Mouse (Mus musculus) E14TG2a.4 (cell line): ENCODE measurements at regions not wholly inside any gene's neighbourhood (a gene's known extent, or its start where the extent isn't known, plus 50 kb on each side); places are given as distances from the start of the nearest gene placed in this dataset.

Experiments used
- H3K27me3 ChIP-seq: 2 replicates; pipeline ENCODE4 v1.6.1; 2014; ENCODE audit warnings: low read length, control low read depth; ENCODE audit not compliant: insufficient read depth
- H3K36me3 ChIP-seq: 2 replicates; pipeline ENCODE4 v1.6.1; 2014; ENCODE audit warnings: low read length, control low read depth; ENCODE audit not compliant: insufficient read depth
- H3K4me1 ChIP-seq: replicated peaks from 2 replicates; pipeline ENCODE4 v1.6.1; 2014; ENCODE audit warnings: low read depth, low read length, control low read depth
- H3K4me3 ChIP-seq: replicated peaks from 2 replicates; pipeline ENCODE4 v1.5.1; 2014; ENCODE audit warnings: mild to moderate bottlenecking, low read length
- H3K9me3 ChIP-seq: 2 replicates; pipeline ENCODE4 v1.6.1; 2014; ENCODE audit warnings: low read length, control low read depth
- CTCF ChIP-seq: conservative IDR thresholded peaks from 2 replicates; pipeline ENCODE4 v1.5.1; 2014; ENCODE audit warnings: low read length
- NANOG ChIP-seq: IDR thresholded peaks from 2 replicates; pipeline ENCODE4 v1.6.1; 2014; ENCODE audit warnings: borderline replicate concordance, low read length, mixed read lengths
- POU5F1 ChIP-seq: IDR thresholded peaks from 2 replicates; pipeline ENCODE4 v1.6.1; 2014; ENCODE audit warnings: low read length, borderline replicate concordance

DNA sequence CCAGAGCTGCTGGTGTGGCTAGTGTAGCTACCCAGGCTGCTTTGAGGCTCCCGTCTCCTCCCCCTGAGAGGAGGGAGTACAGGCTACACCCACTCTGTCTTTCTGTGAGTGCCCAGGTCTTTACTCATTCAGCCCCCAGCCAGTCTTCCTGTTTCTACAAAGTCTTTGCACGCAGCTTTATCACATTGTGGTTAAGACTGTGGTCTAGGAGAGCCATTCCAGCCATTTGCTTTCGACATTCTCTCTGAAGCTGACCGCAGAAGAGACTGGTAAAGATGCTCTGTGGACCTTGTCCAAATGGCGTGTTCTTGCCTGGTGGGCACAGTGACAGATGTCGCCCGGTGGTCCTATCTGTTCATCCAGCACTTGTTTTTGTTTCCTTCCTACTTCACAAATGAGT lies 62.0 kb downstream of the Tpra1 start:
- H3K4me3 ChIP-seq: no peak overlapping the region
- H3K36me3 ChIP-seq: no peaks in the 10 kb centered on the region
- TF ChIP-seq NANOG (no peak), POU5F1 (no peak), CTCF (no peak)
- H3K9me3 ChIP-seq: no peaks in the 10 kb centered on the region
- H3K4me1 ChIP-seq: peaks cover 45% of the 10 kb centered on the region
- peaks cover 4% of the 10 kb centered on the region for H3K27me3 ChIP-seq

DNA sequence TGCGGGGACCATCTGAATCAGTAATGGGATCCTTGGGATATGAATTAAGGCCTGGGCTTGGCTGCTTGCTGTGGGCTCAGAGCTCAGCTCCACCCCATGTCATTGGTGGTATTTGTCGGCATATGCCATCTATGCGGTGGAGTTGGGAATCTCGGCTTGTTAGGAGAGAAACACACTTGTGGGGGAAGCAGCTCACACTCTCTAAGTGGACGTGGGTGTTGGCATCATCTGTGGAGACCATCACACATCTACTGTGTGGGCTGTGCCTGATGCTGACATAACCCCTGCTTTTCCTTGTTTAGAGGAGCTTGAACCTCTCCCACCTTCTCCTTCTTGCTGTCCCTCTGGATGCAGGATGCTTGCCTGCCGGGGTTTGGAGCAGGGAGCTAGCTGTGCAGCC lies 62.9 kb downstream of the Tpra1 start:
- H3K36me3 ChIP-seq: no peaks in the 10 kb centered on the region
- peaks cover 42% of the 10 kb centered on the region for H3K4me1 ChIP-seq
- H3K27me3 ChIP-seq: peaks cover 4% of the 10 kb centered on the region
- TF ChIP-seq CTCF: no peak
- TF ChIP-seq NANOG: no peak
- no peak for TF ChIP-seq POU5F1
- no peak overlapping the region for H3K4me3 ChIP-seq
- no peaks in the 10 kb centered on the region for H3K9me3 ChIP-seq

DNA sequence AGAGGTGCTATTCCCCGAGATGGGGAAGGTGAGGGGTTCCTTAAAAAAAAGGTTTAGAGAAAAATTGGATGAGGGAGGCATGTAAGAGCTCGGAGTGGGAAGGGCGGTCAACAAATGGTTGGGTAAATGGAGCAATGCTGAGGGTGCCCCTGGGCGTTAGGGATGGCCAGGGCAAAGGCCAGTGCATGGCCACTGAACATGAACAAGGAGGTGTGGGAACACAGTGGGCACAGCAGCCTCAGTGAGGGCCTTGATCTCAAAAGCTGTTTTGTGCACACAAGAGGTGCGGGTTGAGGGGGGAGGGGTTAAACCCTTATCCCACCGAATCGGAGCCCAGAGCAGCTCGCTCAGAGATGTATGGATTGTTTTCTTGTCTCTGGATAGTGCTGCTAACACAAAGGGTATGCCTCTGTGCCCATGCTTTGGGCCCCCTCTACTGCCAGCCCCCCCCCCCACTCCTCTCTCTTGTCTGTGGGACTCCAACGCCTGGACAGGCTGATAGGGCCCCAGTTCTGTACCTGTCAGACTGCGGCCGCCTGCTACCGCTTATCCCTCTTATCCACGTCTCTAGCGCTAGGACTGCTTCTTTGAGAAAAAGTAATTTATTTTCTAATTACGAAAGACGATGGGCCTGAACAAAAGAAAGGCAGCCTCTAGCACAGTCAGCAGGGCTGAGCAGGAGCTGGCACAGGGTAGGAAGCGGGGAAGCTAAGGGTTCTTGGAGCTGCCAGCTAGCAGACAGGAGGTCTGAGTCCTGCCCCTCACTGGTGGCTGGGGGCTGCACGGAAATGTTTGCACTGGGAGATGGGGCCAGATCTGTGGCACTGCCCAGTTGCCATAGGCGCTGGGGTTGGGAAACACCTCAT lies 63.5 kb downstream of the Tpra1 start:
- Histone ChIP-seq H3K4me1 (peaks cover 39% of the 10 kb centered on the region), H3K27me3 (peaks cover 4% of the 10 kb centered on the region), H3K4me3 (no peak overlapping the region), H3K9me3 (no peaks in the 10 kb centered on the region), H3K36me3 (no peaks in the 10 kb centered on the region)
- TF ChIP-seq NANOG (no peak), CTCF (no peak), POU5F1 (no peak)

DNA sequence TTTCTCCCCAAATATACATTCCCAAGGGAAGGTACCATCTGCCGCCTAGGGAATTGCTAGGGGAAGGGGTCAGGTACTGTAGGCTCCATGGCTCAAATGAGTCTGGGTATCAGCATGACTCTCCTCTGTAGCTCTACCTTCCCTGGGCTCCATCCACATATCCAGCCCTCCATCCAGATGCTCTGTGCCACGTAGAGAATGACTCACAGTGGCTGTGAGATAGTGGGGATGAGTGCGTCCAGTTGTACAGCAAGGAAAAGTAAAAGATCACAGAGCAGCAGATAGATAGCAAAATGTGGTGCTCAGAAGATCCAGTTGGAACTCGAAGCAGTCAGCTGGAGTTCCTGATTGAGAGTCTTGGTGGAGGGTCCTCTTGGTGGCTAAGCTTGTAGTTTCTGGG lies 64.5 kb downstream of the Tpra1 start:
- no peaks in the 10 kb centered on the region for H3K9me3 ChIP-seq

DNA sequence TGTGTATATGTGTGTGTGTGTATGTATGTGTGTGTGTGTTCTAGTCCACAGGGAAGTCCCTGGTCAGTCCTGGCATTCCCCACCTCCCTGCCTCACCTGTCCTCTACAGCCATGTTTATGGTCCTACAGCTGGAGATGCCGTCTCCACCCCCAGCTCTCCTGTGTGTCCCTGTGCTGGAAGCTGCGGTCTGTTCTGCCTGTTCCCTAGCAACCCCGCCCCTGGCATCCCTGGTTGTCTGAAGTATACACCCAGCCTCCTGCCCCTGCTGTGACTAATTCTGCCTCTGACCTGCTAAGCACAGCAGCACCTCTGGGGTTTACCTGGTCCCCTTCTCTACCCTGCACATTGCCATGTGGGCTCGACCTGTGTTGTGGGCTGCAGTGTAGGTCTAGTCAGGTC lies 66.8 kb downstream of the Tpra1 start:
- TF ChIP-seq CTCF (no peak), NANOG (no peak), POU5F1 (no peak)
- Histone ChIP-seq H3K27me3 (peaks cover 9% of the 10 kb centered on the region), H3K4me1 (peaks cover 28% of the 10 kb centered on the region), H3K9me3 (no peaks in the 10 kb centered on the region), H3K4me3 (no peak overlapping the region), H3K36me3 (no peaks in the 10 kb centered on the region)

More for the DNA sequence above, 64.5 kb downstream of the Tpra1 start:
- Histone ChIP-seq H3K4me3 (no peak overlapping the region), H3K36me3 (no peaks in the 10 kb centered on the region), H3K4me1 (peaks cover 37% of the 10 kb centered on the region), H3K27me3 (peaks cover 4% of the 10 kb centered on the region)
- TF ChIP-seq POU5F1 (no peak), NANOG (no peak), CTCF (no peak)

DNA sequence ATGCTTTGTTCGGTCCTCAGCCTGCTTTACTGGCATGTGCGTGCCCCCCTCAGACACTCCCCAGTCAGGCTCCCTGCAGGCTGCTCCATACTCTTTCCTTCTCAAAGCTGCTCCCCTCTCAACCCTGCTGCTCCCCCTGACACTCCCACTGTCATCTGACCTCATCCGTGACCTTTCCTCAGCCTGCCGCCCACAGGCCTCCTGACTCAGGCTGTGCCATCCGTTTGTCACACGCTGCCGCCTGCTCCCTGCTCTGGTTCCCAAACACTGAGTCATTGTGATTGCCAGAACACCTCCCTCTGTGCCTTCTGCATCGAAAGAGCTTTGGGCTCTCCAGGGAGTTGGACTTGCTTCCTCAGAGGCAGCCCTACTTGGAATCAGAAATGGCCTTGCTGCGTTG lies 69.7 kb downstream of the Tpra1 start:
- peaks cover 27% of the 10 kb centered on the region for H3K4me1 ChIP-seq
- TF ChIP-seq NANOG (no peak), CTCF (no peak), POU5F1 (no peak)
- H3K27me3 ChIP-seq: peaks cover 23% of the 10 kb centered on the region
- 0 out of 2 replicates have a peak overlapping the region, but pooled peaks have one; percentile 20 for H3K4me3 ChIP-seq
- no peaks in the 10 kb centered on the region for H3K36me3 ChIP-seq
- no peaks in the 10 kb centered on the region for H3K9me3 ChIP-seq

DNA sequence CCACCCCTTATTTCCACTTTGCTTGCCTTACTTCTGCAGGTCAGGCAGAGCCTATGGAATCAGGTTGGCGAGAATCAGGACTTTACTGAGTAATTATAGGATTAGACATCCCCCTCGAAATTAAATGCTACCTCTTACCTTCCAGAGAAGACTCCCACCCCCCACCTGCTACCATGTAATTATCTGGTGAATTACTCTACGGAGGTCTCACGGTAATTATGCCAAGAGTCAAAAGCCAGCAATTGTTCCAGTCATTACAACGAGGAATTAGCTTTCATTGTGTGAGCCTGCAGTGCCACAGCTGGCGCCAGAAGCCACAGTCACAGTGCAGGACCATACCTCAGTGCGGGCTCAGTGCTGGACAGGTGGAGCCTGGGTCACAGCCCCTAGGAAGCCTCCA lies 72.4 kb downstream of the Tpra1 start:
- TF ChIP-seq NANOG (no peak), CTCF (no peak), POU5F1 (no peak)
- Histone ChIP-seq H3K36me3 (no peaks in the 10 kb centered on the region), H3K4me3 (no peak overlapping the region), H3K27me3 (peaks cover 28% of the 10 kb centered on the region), H3K9me3 (no peaks in the 10 kb centered on the region), H3K4me1 (peaks cover 35% of the 10 kb centered on the region)

DNA sequence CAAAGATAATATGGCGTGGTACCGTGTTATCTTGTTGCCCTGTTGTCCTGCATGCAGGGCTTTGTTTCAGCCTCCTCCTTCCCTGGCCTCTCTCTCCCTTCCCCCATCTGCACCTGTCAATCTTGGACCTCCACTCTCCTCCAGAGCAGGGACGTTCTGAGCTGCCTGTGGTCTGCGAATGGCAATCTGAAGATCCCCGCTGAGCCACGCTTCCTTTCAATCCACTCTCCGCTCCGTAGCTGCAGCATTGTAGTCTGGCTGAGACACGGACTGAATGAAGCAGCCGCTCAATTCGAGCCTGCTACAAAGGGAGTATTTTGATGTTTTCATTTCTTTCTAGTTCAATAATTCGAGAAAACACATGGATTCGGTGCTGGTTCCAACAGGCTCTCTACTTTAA lies 74.5 kb downstream of the Tpra1 start:
- no peak for TF ChIP-seq CTCF
- TF ChIP-seq POU5F1: no peak
- no peak for TF ChIP-seq NANOG
- H3K9me3 ChIP-seq: no peaks in the 10 kb centered on the region
- H3K4me1 ChIP-seq: peaks cover 35% of the 10 kb centered on the region
- H3K4me3 ChIP-seq: peak overlapping the region; percentile 39
- peaks cover 28% of the 10 kb centered on the region for H3K27me3 ChIP-seq
- no peaks in the 10 kb centered on the region for H3K36me3 ChIP-seq
